Mouse (Mus musculus): ENCODE results near the gene Ldlrad2.
"Not testable (repeated sequence)": the region's sequence is repeated elsewhere in the genome, so short reads cannot be mapped to it uniquely, and the experiment has no call there.

The Ldlrad2 gene

DNA sequence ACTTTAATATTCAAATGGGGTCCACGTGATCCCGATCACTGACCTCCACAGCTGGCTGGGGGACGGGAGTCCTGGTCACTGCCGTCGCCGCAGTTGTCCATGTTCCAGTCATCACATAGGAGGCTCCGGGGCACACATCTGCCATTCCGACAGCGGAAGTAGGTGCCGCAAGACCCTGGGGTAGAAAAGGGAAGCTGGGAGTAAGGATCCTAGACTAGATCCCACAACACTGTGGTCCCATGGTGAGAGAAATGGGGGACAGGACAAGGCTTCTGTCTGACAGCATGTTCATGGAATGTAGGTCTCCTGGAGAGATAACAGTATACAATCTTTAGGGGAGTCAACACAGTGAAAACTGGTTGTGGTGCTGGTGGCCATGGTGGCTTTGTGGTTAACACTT is at the start of gene Ldlrad2:
Gene Ldlrad2 (minus strand): TSS at position 101 of the 400 bp plus-strand sequence.
- in situ Hi-C loops (cut with MboI, MseI) = no loop called here

DNA sequence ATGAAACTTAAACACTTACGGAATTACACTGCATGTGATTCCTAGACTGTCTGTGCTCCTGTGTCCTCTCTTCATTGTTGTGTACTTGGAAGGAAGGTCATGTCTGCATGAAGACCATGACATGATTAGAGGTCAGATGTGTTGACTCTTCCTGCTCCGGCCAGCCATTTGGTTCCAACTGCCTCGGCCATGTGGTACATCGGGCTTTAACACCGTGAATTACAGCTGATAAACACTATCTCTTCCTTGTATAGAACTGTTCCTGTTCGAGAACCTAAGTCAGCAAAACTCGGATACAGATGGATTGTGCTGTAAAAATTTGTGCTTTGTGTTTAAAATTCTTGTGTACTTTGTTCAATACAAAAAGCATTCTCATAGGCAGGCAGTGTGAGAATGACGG is 48.5 kb upstream of the Ldlrad2 start:
- in situ Hi-C loops (cut with MboI, MseI) = no loop called here

DNA sequence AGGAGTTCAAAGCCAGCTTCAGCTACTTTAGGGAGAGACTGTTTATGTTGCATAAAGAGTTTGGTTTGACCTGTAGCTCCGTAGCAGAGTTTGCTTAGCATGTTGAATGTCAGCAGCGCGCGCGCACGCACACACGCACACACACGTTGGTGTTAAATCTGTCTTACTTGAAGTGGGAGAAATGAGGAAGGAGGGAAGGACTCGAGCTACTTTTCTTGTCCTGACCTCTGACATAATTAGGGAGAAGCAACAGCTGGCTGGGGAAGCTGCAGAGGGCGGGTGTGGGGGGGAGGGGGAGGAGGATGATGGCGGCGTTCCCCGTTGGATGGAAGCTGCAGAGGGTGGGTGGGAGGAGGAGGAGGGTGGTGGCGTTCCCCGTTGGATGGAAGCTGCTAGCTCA is 35.9 kb upstream of the Ldlrad2 start:
- in situ Hi-C loops (cut with MboI, MseI) = no loop called here

DNA sequence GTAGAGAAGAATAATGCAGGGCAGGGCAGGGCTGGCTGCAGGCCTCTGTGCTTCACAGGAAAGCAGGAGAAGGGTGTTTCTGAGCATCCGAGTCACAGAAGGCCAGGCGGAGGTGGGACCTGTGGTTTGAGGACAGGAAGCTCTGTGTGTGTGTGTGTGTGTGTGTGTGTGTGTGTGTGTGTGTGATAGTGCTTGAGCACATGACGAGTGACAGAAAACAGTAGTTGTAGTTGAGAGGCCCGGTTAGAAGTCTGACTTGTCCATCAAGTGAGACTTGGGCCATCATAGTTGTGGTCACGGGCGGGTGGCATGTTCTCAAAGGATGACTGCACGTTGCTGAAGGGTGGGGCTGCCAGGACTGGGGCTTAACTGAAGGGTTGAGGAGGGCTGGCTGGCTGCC is 35.3 kb upstream of the Ldlrad2 start:
- in situ Hi-C loops (cut with MboI, MseI) = no loop called here

DNA sequence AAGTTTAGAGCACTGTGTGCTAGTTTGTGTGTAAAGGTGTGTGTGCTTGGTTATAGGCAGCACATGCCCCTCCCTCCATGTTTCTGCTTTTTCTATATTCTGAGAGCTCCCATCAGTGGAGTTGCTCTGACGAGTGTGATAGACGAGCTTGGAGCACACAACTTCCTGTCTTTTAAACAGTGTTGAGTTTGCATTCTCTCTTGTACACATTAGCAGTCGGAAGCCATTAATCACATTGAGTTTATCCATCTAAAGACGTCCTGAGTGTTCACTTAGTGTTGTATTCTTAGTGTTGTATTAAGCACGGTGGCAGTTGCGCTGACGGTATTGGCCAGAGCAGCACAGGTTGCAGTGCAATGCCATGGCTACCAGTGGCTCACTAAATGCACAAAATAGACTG is 34.9 kb upstream of the Ldlrad2 start:
- in situ Hi-C loops (cut with MboI, MseI) = no loop called here

DNA sequence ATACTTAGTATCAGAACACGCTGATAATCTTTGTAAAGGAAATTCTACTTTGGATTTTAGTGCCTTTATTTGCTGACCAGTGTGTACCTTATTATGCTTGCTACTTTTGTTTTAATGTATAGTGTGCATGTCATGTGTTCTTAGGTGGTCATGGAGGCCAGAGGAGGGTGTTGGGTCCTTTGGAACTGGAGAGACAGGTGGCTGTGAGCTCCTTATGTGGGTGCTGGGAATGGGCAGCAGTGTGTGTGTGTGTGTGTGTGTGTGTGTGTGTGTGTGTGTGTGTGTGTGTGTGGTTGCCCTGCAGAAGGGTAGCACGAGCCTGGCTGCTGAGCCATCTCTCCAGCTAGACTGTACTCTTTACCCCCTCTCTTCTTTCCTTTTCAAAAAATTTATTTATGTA is 32.7 kb upstream of the Ldlrad2 start:
- in situ Hi-C loops (cut with MboI, MseI) = no loop called here

DNA sequence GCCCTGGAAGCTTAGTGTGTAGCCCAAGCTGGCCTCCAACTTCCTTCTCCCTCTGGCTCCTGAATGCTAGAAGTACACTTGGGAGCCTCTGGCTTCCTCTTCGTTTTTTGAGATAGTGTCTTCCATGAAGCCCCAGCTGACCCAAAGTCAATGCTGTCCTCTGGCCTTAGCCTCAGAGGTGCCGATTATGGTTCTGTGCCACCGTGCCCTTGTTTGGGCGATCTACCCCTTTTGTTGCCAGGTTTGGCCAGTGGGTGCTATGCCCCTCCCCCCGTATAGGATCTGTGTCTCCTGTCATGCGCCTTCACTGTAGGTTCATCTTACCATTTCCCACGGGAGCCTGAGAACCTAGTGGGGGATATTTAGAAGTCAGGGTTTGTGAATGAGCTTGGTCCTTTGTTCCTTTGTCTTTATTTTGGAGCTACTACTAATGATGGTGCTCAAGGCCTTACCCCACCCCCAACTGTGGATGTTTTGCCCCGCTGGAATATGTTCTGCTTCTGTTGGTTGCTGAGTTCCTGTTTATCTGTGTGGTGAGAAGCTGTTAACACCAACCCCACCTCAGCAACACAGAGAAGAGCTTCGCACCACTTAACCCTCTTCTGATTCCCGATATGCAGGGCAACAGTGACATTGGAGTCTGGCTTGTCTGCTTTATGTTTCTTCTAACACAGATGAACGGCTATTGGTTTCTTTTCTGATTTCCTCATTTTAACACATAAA is 29.2 kb upstream of the Ldlrad2 start:
- in situ Hi-C loops (cut with MboI, MseI) = no loop called here

DNA sequence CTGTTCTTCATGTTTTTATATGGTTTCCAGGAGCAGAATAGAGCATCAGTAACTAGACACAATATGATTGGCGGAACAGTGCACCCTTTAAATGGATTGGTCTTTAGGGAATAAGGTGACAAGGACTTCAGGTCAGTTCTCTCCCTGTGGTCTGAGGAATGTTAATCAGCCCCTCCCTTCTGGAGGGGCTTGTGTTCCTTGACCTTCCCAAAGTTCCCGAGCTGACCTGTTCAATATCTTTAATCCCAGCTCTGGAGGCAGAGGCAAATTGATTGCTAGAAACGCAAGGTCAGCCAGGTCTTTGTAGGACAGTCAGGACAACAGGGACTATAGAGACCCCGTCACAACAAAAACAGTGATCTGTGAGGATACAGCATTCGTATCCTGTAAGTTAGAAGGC is 24.2 kb upstream of the Ldlrad2 start:
- in situ Hi-C loops (cut with MboI, MseI) = no loop called here

DNA sequence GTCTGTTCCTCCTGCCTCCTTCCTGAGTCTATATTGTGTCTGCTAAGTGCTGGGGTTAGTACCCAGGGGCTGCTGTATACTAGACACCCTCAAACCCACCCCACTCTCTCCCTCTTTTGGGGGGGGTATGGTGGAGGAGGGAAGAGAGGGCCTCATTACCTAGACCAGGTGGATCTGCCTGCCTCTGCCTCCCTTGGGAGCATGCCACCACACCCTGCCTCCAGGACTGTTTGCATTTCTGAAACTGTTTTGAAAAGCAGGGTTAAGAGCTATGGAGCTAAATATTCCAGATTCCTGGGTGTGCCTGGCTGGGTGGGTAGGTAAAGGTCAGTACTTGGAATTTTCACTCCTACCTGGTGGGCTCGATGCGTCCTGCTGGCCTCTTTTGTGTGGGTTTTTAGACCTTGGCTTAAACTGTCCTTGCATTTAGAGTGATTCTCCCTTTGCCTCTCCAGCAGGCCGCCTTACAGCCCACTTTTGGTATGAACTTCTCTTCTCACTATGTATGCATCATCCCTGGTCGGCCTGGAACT is 22.8 kb upstream of the Ldlrad2 start:
- in situ Hi-C loops (cut with MboI, MseI) = no loop called here

DNA sequence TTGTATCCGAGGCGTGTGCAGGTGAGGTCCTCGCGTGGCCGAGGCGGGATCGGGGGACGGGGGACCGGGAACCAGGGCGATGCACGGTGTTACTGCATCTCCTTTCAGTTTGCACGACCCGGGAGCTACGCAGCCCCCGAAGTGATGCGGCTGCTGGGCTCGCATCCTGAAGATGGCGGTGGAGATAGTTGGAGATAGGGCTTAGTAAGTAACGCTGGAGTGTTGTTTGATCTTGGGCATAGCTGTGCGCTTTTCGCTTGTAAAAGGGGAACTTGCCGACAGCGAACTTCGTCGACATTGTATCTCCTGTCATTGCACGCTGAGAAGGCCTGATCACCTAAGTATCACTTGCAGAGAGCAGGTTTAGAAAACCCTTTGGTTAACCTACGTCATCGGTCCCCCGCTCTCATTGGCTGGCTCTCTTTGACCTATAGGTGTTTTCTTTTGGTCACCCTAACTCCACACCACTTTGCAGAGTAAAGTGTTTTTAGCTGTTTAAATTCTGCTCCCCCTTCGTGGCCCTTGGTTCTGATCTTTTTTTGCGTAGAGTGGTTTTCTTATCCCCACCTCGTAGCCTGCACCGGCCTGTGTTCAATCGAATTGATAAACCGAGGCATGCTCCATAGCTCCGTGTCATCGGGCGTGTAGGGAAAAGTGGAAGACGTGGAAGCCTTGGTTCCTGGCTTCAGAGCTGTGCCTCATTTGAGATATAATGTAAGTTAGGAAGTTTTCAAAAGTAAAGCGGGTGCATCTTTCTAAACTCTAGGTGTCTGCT is 20.3 kb upstream of the Ldlrad2 start:
- in situ Hi-C loops (cut with MboI, MseI) = no loop called here

DNA sequence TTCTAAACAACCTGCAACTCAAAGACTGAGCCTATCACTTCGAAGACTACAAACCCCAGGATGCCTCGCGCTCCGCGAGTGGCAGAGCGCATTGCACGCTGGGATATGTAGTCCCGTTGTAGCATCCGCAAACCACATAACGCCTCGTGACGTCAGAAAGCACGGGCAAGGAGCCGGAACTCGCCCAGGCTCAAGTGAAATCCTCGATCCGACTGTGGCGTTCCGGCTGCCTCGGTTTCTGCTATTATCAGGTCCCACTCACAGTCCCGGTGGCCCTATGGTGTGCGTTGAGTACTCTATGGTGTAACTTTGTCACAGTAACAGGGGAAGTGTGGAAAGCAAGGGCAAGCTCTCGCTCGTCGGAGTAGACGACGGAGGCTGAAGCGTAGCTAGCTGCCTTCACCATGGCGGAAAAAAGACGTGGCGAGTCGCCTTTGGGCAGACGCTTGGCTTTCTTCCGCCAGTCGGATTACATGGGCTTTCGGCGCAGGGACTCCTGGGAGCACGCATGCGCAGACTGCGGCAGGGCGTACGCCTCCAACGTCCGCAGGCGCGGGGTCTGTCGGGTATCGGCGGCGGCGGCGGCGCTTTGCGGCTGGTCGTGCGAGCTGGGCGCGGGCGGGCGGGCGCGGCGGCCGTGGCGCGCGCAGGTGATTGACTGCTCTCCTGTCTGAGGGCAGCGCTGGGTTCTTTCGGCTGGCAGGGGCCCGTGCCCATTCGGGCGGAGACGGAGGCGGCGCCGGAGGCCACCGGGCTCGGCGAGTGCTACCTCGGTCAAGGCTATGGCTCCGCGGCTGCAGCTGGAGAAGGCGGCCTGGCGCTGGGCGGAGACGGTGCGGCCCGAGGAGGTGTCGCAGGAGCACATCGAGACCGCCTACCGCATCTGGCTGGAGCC is 19.5 kb upstream of the Ldlrad2 start, which contains the start of gene Usp48:
Gene Usp48 (plus strand): TSS at position 155 of the 895 bp plus-strand sequence.
- in situ Hi-C loops (cut with MboI, MseI) = no loop called here

DNA sequence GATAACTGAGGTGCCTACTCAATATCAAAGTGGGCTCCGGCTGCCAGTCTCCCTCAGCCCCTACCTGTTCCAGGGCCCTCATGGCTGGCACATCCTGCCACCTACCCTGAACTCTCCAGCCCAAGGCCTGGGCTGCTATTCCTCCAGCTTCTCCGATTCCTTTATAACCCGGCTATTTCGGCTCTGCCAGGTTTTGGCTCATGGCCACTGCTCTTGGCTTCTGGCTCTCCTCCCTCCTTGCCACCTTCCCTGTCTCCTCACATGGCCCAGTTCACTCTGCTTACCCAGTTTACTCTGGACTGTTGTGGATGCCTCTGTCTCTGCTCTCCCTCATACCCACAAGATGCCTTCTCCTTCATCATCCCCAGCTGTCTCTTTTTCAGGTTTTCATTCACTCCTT is 16.6 kb upstream of the Ldlrad2 start:
- in situ Hi-C loops (cut with MboI, MseI) = no loop called here

DNA sequence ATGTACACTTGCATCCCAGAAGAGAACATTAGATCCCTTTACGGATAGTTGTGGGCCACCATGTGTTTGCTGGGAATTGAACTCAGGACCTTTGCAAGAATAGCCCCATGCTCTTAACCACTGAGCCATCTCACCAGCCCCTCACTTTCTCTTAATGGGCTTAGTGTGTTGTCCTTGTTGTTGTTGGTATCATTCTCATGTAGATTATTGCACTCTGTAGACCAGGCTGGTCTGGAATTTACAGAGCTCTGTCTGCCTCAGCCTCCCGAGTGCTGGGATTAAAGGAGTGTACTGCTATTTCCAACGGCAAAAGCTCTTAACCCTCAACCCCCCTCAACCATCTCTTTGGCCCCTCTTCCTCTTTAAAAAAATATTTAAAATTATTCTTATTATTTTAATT is 15.2 kb upstream of the Ldlrad2 start:
- in situ Hi-C loops (cut with MboI, MseI) = no loop called here

DNA sequence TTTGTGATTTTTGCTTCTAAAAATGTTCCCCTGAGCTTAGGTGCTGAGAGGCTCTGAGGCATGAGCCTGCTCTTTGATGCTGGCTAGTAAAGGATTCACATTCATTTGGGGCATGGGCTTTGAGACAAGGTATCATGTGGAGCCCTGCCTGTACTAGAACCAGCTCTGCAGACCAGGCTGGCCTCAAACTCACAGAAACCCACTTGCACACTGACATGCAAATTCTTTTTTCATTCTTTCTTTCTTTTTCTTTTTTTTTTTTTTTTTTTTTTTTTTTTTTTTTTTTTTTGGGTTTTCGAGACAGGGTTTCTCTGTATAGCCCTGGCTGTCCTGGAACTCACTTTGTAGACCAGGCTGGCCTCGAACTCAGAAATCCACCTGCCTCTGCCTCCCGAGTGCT is 14.7 kb upstream of the Ldlrad2 start:
- in situ Hi-C loops (cut with MboI, MseI) = not testable (repeated sequence)

DNA sequence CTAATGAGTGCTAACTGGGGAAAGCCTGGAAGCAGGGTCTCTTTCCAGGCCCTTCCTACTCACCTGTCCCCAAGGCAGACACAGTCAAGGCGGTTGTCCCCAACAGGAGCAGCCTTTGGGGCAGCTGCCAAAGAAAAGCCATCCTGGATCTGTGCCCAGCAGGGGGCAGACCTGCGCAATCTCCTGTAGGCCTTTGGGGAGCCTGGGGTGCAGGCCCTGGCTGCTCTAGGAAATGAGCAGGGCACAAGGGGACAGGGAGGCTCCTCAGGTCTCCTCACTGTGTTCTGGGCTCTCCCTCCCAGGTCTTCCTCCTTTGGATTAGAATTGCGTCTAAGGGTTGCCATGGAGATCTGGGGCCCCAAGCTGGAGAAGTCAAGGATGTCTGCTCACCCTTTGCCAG is 7.4 kb upstream of the Ldlrad2 start:
- in situ Hi-C loops (cut with MboI, MseI) = no loop called here

DNA sequence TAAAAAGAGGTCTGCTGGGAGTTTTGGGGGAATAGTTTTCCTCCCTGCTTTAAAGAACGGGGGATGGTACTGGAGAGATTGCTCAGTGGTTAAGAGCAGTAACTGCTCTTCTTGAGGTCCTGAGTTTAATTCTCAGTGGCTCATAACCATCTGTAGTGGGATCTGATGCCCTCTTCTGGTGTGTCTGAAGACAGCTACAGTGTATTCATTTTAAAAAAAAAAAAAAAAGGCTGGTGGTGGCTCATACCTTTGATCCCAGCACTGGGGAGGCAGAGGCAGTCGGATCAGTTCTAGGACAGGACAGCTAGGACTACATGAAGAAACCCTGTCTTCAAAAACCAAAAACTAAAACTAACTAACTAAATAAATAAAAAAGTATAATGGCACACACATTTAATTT is 5.9 kb upstream of the Ldlrad2 start:
- in situ Hi-C loops (cut with MboI, MseI) = no loop called here

DNA sequence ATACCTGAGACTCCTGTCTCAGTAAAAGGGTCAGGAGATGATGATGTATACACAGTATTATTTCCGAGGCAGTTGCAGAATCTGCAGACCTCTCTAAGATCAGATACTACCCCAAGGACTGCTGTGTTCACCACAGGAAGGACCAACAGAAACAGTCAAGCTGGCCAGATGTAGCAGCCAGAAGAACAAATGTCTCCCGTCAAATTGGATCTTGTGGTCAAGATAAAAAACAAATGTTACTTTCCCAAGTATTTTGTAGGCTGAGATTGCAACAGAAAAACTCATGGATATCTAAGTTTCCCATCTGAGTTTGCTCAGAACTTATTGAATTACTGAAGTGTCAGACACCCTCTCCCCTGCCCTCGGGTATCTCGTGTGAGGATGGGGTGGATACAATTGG is 5.4 kb upstream of the Ldlrad2 start:
- in situ Hi-C loops (cut with MboI, MseI) = no loop called here

DNA sequence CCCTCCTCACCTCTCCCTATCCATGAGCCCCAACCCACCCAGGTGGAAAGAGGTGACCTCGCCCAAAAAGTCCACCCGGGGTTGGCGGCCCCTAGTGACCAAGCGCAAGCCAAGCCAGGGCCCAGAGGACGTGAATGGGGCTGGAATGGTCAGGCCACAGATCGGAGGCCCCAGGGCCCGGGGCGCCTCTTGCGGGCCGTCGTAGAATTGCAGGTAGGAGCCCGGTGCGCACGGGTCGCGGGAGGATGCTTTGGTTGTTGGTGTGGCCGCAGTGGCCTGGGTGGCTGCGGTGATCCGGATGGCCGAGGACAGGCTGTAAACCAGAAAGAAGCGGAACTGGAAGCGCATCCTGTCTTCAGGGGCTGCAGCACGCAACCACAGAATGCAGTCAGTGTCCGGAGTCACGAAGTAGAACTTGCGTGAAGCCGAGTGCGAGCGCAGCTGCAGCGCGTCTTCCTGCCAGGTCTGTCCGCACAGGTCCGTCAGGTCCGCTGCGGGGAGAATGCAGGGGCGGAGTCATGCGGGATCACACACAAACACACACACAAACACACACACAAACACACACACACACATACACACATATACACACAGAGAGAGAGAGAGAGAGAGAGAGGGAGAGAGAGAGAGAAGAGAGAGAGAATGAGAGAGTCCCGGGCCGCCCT is 3.9 kb upstream of the Ldlrad2 start:
- in situ Hi-C loops (cut with MboI, MseI) = no loop called here

DNA sequence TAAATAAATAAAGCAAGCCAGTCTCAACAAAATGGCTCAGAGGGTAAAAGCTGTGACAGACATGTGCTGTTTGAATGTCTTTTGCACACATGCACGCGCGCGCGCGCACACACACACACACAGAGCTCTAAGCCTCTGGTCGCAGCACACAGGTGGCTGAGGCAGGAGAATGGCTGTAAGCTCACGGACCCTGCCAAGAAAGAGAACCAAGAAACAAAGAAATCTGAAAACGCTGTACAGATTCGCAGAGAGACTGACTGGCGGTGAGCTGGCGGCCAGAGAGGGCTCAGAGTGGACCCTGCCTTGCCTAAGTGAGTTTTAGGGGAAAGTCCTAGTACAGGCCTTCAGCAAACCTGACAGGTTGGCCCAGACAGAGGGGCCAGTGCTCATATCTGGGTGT is 3.1 kb upstream of the Ldlrad2 start:
- in situ Hi-C loops (cut with MboI, MseI) = no loop called here

DNA sequence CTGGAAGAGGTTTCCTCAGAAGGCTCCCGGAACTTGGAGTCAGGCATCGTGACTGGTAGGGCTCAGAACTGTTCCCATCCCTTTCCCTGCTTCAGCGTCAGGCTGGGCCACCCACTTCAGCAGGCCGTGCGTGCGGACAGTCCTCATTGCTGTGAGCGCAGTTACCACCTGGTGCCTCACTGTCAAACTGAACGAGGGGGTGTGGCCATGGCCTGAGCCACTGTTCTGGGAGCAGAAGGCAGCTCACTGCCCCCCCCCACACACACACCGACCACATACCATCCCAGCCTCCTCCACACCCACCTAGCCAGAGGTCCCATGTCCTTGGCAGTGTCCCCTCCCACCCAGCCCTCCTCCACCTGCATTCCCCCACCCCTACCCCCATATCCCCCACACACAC is 4.5 kb downstream of the Ldlrad2 start:
- in situ Hi-C loops (cut with MboI, MseI) = no loop called here

DNA sequence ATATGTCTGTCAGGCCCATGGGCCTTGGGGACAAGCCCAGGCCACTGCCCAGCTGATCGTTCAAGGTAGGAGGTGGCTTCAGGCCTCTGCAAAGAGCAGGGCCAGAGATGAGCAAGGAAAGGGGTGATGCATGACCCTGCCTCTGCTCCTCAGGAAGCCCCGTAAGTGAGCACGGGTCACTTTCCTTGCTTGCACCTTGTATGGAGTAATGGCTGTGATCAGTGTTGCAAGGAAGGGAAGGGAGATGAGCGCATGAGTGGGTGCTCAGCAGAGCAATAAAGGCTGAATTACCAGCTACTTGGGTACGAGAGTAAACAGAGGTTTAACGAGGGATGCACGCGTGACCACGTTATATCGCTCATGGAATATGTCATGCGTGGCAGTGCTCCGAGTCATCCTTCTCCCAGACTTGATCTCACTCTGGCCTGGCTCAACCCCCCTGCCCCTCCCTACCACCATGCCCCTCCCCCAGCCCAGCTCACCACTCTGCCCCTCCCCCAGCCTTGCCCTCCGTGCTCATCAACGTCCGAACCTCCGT is 17.6 kb downstream of the Ldlrad2 start:
- in situ Hi-C loops (cut with MboI, MseI) = no loop called here

Data from T-helper 2 cell (primary cell).